Mouse (Mus musculus) limb, embryonic 11.5 days (tissue): ENCODE measurements around the gene Dgkd. TPM values are rescaled to one million over a fixed set of nuclear protein-coding genes. Genes with fewer than 3 reads are reported as not detected.

Experiments used
- ATAC-seq: fragments of 200-750 bp; cut with Nextera tagmentation; 2 replicates; pipeline ENCODE4 v1.8.0; 2017; ENCODE audit warnings: low read depth; ENCODE audit not compliant: insufficient number of reproducible peaks, low FRiP score, low TSS enrichment
- DNase-seq: peaks from one replicate; pipeline ENCODE4 v3.0.0-alpha.2; 2015; ENCODE audit warnings: low spot score
- H3K27ac ChIP-seq: fragments of 300-500 bp; sonication (generic); replicated peaks from 2 replicates; pipeline ENCODE4 v1.5.1; 2014; ENCODE audit warnings: low read depth, mild to moderate bottlenecking, low read length
- H3K27me3 ChIP-seq: fragments of 300-500 bp; sonication (generic); 2 replicates; pipeline ENCODE4 v1.6.1; 2014; ENCODE audit warnings: mild to moderate bottlenecking, low read length, mixed read lengths; ENCODE audit not compliant: control insufficient read depth, insufficient read depth
- H3K36me3 ChIP-seq: fragments of 300-500 bp; sonication (generic); 2 replicates; pipeline ENCODE4 v1.6.1; 2014; ENCODE audit warnings: mild to moderate bottlenecking, low read length, moderate library complexity, mixed read lengths; ENCODE audit not compliant: control insufficient read depth, insufficient read depth
- H3K4me1 ChIP-seq: fragments of 300-500 bp; sonication (generic); 2 replicates; pipeline ENCODE4 v1.6.1; 2014; ENCODE audit warnings: low read length, mixed read lengths; ENCODE audit not compliant: control insufficient read depth, insufficient read depth
- H3K4me2 ChIP-seq: fragments of 300-500 bp; sonication (generic); 2 replicates; pipeline ENCODE4 v1.6.1; 2014; ENCODE audit warnings: low read depth, mild to moderate bottlenecking, moderate library complexity; ENCODE audit not compliant: severe bottlenecking
- H3K4me3 ChIP-seq: fragments of 300-500 bp; sonication (generic); 2 replicates; pipeline ENCODE4 v1.5.1; 2014; ENCODE audit warnings: low read depth, low read length
- H3K9ac ChIP-seq: fragments of 300-500 bp; sonication (generic); 2 replicates; pipeline ENCODE4 v1.6.1; 2014; ENCODE audit warnings: mild to moderate bottlenecking, low read length
- H3K9me3 ChIP-seq: fragments of 300-500 bp; sonication (generic); 2 replicates; pipeline ENCODE4 v1.6.1; 2016; ENCODE audit warnings: low read length; ENCODE audit not compliant: control insufficient read depth
- WGBS: fragments of 180-500 bp; shearing (Covaris S2); extraction: QIAGEN DNeasy Blood & Tissue Kit; methylation state at CpG from one replicate; pipeline ENCODE4 v1.1.7; 2014; 5-methylcytosine and 5-hydroxymethylcytosine counted together
- polyA plus RNA-seq: library from polyadenylated mRNA; unstranded; fragments of >200 nt; fragmentation: Nextera tagmentation; extraction: Ambion mirVana; gene quantifications from 2 replicates; pipeline ENCODE4 v1.2.1, GENCODE M21; 2014

The Dgkd gene
- polyA plus RNA-seq, 1 experiment from 2014 or later: 39.1 TPM

DNA sequence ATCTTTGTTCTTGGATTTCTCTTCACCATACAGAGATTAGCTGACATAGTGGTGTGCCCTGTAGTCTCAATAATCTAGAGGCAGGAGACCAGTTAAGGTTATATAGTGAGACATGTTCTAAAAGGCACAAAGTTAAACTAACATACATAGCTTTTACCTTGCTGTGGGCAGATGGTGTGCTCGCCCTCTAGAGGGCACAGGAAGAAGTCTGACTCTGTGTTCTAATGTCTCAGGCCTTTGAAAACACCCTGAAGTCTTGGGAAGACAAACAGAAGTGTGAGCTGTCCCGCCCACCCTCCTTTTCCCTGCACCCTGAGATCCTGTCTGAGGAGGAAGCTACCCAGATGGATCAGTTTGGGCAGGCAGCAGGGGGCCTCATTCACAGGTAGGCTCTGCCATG, 83.4 kb downstream of the Dgkd start:
- ATAC-seq: no peak

DNA sequence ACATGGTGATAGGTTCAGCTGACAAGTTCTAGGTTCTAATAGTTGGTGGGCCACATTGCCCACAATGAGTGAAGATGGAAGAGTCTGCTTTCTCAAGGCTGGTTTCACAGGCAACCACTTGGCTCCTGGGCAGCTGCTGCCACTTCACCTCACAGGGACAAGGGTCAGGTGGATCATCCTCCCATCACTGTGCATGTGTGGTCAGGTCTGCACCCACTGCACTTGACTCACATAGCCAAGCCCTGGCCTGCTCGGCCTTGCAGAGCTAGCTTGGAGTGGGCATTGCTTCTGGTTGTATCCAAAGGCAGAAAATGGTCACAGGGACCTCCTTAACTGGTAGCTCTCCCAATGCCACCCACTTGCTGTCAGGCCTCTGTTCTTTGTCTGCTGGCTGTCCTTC, 88.7 kb downstream of the Dgkd start:
- DNase-seq (no peak), ATAC-seq (no peak)
- H3K27me3 ChIP-seq: no peaks in the 10 kb centered on the region
- peaks cover 35% of the 10 kb centered on the region for H3K36me3 ChIP-seq
- no peak overlapping the region for H3K4me3 ChIP-seq
- no peak overlapping the region for H3K27ac ChIP-seq
- no peaks in the 10 kb centered on the region for H3K9me3 ChIP-seq
- 78% methylated on average over 1 of the region's 1 CpGs for WGBS
- H3K4me2 ChIP-seq: no peak overlapping the region
- no peaks in the 10 kb centered on the region for H3K4me1 ChIP-seq
- H3K9ac ChIP-seq: no peak overlapping the region

More for the DNA sequence above, 83.4 kb downstream of the Dgkd start:
- no peak for DNase-seq
- H3K9ac ChIP-seq: no peak overlapping the region
- peaks cover 21% of the 10 kb centered on the region; the same call in 1 of the 2 replicates for H3K36me3 ChIP-seq
- no peak overlapping the region for H3K27ac ChIP-seq
- H3K4me3 ChIP-seq: no peak overlapping the region
- no peaks in the 10 kb centered on the region for H3K27me3 ChIP-seq
- 31% methylated on average over 2 of the region's 2 CpGs for WGBS
- H3K9me3 ChIP-seq: no peaks in the 10 kb centered on the region
- no peaks in the 10 kb centered on the region for H3K4me1 ChIP-seq
- H3K4me2 ChIP-seq: no peak overlapping the region

DNA sequence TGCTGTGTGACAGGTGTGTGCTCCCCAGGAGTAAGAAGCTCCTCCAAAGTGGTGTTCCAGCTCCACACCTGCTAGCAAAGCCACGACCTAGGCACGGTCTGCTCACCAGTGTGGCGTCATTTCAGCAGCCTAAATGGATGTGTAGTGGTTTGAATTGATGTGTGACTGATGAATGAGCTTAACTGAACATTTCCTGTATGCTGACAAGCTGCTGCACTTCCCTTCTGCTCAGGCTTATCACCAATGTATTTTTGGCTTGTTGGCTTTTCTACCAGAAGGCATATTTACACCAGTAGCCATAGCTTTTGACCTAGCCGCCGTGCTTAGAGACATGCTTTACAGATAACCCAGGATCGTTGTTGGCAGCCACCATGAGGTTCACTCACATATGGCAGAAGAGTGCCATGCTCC, 94.6 kb downstream of the Dgkd start:
- H3K27me3 ChIP-seq: no peaks in the 10 kb centered on the region
- no peak overlapping the region for H3K4me2 ChIP-seq
- DNase-seq (no peak), ATAC-seq (no peak)
- H3K4me1 ChIP-seq: no peaks in the 10 kb centered on the region
- no peak overlapping the region for H3K4me3 ChIP-seq
- H3K9me3 ChIP-seq: no peaks in the 10 kb centered on the region
- WGBS: 91% methylated on average over 6 of the region's 6 CpGs
- H3K27ac ChIP-seq: no peak overlapping the region
- H3K9ac ChIP-seq: no peak overlapping the region
- peaks cover 26% of the 10 kb centered on the region for H3K36me3 ChIP-seq

DNA sequence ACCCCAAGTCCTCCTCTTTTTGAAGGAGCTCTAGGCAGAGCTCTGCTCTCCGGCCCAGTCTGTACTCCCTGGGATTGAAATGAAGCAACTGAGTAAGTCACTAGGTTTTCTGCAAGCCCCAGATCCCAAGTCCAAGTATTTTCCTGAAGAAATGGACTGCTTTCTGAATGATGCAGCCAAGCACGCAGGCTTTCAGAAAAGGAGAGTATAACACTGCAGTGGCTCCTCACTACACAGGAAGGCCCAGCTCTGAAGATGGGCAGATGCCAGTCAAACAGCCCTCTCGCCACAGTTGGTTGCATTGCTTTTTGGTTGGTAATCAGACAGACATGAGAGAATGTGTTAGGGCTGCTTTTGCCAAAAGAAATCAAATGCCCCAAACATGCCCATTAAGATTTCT, 98.6 kb downstream of the Dgkd start:
- no peaks in the 10 kb centered on the region for H3K9me3 ChIP-seq
- no peak overlapping the region for H3K9ac ChIP-seq
- 85% methylated on average over 3 of the region's 3 CpGs for WGBS
- no peaks in the 10 kb centered on the region for H3K4me1 ChIP-seq
- DNase-seq: no peak
- no peak overlapping the region for H3K27ac ChIP-seq
- ATAC-seq: no peak
- H3K4me2 ChIP-seq: no peak overlapping the region
- peaks cover 12% of the 10 kb centered on the region for H3K36me3 ChIP-seq
- no peaks in the 10 kb centered on the region for H3K27me3 ChIP-seq
- H3K4me3 ChIP-seq: no peak overlapping the region

DNA sequence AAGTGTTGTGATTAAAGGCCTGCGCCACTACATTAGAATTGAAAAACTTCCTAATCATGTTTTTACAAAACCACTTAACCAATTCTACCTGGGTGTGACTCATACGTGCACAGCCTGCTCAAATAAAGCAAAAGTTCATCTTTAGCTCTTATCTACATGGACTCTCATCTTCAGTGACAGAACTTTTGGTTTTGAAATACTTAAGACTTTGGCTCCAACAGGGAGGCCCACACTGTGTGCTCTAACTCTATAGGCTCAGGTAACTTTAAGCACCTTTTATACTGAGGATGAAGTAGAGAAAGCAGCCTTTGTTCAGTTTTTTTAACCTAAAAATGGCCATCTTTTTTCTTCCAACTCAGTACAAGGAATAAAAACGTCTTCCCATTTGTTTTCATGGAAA, 100.0 kb downstream of the Dgkd start:
- peaks cover 15% of the 10 kb centered on the region for H3K36me3 ChIP-seq
- no peak overlapping the region for H3K27ac ChIP-seq
- no peak overlapping the region for H3K4me3 ChIP-seq
- no peaks in the 10 kb centered on the region for H3K4me1 ChIP-seq
- DNase-seq (no peak), ATAC-seq (no peak)
- H3K9ac ChIP-seq: no peak overlapping the region
- 84% methylated on average over 3 of the region's 3 CpGs for WGBS
- H3K27me3 ChIP-seq: no peaks in the 10 kb centered on the region
- no peak overlapping the region for H3K4me2 ChIP-seq
- H3K9me3 ChIP-seq: no peaks in the 10 kb centered on the region

DNA sequence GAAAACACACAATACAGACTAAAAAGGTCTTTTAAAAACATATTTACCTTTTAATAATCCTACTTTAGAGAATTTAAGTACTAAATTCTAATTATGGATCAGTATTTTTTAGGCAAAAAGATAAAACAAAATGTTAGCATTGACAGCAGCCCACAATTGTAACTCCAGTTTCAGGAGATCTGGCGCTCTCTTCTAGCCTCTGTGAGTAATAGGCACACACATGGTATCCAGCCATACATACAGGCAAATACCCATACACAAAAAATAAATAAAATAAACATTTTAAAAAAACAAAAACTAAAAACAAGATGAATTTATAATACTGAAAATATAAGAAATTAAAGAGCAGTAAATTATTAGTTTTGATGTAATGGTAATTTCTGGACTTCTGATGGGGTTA, 105.8 kb downstream of the Dgkd start:
- Histone ChIP-seq H3K4me2 (no peak overlapping the region), H3K4me1 (no peaks in the 10 kb centered on the region), H3K36me3 (peaks cover 9% of the 10 kb centered on the region; the same call in 1 of the 2 replicates), H3K27ac (no peak overlapping the region), H3K9me3 (no peaks in the 10 kb centered on the region), H3K4me3 (no peak overlapping the region), H3K9ac (no peak overlapping the region), H3K27me3 (no peaks in the 10 kb centered on the region)
- ATAC-seq: no peak
- WGBS: 98% methylated on average over 1 of the region's 1 CpGs
- DNase-seq: no peak

DNA sequence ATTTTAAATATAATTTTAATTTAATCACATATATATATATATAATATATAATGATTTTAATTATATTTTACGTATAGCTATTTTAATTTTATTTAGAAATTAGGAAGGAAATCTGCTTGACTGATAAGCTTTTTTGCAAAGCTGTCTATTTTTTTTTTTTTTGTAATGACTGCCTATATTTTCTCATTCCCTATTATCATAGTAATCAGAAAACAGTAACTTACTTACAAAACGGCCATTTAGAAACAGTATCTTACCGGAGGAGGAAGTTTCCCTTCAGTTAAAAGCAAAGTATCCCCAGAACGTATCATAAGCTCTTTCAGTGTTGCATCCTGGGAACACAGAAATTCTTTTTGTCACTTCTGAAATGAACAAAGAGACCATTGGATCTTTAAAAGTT, 106.4 kb downstream of the Dgkd start:
- no peak overlapping the region for H3K4me2 ChIP-seq
- H3K36me3 ChIP-seq: peaks cover 13% of the 10 kb centered on the region; the same call in 1 of the 2 replicates
- DNase-seq (no peak), ATAC-seq (no peak)
- no peaks in the 10 kb centered on the region for H3K9me3 ChIP-seq
- H3K9ac ChIP-seq: no peak overlapping the region
- H3K4me1 ChIP-seq: no peaks in the 10 kb centered on the region
- no peak overlapping the region for H3K4me3 ChIP-seq
- no peak overlapping the region for H3K27ac ChIP-seq
- no peaks in the 10 kb centered on the region for H3K27me3 ChIP-seq
- WGBS: 94% methylated on average over 4 of the region's 4 CpGs

DNA sequence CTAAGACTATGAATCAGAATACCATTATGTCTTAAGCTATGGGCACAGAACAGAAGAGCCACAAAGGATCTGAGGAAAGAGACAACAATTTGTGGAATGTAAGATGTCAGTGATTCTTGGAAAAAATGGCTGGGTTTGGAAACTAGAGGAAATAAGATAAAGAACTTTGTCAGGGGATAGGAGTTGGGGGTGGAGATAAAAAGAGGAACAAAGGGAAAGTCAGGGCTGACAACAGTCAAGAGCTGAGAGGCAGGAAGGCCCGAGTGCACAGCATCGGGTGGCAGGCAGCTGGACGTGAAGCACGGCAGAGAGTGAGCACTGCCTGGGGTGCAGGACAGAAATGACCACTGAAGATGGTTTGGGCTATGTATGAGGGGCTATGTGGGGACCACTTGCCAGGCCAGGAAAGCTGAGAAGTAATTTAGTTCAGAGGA, 106.9 kb downstream of the Dgkd start:
- no peak overlapping the region for H3K27ac ChIP-seq

DNA sequence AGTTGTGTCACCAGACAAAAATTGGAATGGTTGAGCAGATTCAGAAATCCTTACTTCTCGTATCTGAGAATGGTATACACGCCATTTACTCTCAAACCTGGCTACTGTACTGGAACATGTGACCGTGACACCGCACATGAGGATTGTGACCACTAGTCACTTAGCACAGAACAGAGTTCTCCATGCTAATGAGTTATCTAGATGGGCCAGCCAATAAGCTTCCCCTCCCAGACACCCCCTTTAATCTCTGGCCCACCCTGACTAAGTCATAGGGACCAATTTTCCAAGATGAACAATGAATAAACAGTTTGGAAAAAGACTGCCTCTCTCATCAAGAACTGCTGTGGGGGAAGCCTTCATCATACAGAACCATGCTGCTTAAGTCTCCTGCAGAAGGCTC, 107.7 kb downstream of the Dgkd start:
- Histone ChIP-seq H3K27ac (no peak overlapping the region), H3K36me3 (peaks cover 13% of the 10 kb centered on the region; the same call in 1 of the 2 replicates), H3K9ac (0 out of 2 replicates have a peak overlapping the region, but pooled peaks have one; percentile 27), H3K27me3 (no peaks in the 10 kb centered on the region), H3K4me3 (no peak overlapping the region), H3K4me2 (no peak overlapping the region), H3K9me3 (no peaks in the 10 kb centered on the region), H3K4me1 (no peaks in the 10 kb centered on the region)
- DNase-seq (no peak), ATAC-seq (no peak)
- WGBS: 94% methylated on average over 4 of the region's 4 CpGs

More for the DNA sequence above, 106.9 kb downstream of the Dgkd start:
- no peak for ATAC-seq
- Histone ChIP-seq H3K4me3 (no peak overlapping the region), H3K4me1 (no peaks in the 10 kb centered on the region), H3K27me3 (no peaks in the 10 kb centered on the region), H3K4me2 (no peak overlapping the region), H3K36me3 (peaks cover 13% of the 10 kb centered on the region; the same call in 1 of the 2 replicates), H3K9ac (no peak overlapping the region), H3K9me3 (no peaks in the 10 kb centered on the region)
- WGBS: 73% methylated on average over 4 of the region's 4 CpGs
- DNase-seq: no peak
